Mouse (Mus musculus) kidney, adult 2 months (tissue): ENCODE data around the gene Man2b2. TPM values are rescaled to one million over a fixed set of nuclear protein-coding genes. Genes with fewer than 3 reads are reported as not detected.

Experiments used
- DNase-seq: peaks from one replicate; pipeline ENCODE4 v3.0.0; 2021
- H3K27ac ChIP-seq: fragments of 200-500 bp; 2 replicates; pipeline ENCODE4 v1.5.1; 2012; ENCODE audit warnings: low read depth, low read length, control low read depth, inconsistent platforms; ENCODE audit not compliant: insufficient read depth
- H3K27me3 ChIP-seq: fragments of 200-500 bp; replicated peaks from 2 replicates; pipeline ENCODE4 v1.6.1; 2012; ENCODE audit warnings: mild to moderate bottlenecking, moderate library complexity, low read length, inconsistent platforms; ENCODE audit not compliant: control insufficient read depth, insufficient read depth
- H3K36me3 ChIP-seq: fragments of 200-500 bp; 2 replicates; pipeline ENCODE4 v1.6.1; 2012; ENCODE audit warnings: mild to moderate bottlenecking, moderate library complexity, low read length, inconsistent platforms; ENCODE audit not compliant: control insufficient read depth, insufficient read depth
- H3K4me1 ChIP-seq: fragments of 200-500 bp; 2 replicates; pipeline ENCODE4 v1.6.1; 2011; ENCODE audit warnings: low read length; ENCODE audit not compliant: control insufficient read depth, insufficient read depth
- H3K4me3 ChIP-seq: fragments of 200-500 bp; 2 replicates; pipeline ENCODE4 v1.5.1; 2011; ENCODE audit warnings: mild to moderate bottlenecking, low read depth, low read length, control low read depth; ENCODE audit not compliant: insufficient read depth
- CTCF ChIP-seq: fragments of 200-500 bp; conservative IDR thresholded peaks from 2 replicates; pipeline ENCODE4 v1.5.1; 2011; ENCODE audit warnings: low read depth, mild to moderate bottlenecking, control low read depth, low read length, moderate library complexity, mixed read lengths; ENCODE audit not compliant: insufficient read depth, insufficient read length
- POLR2A ChIP-seq: fragments of 200-500 bp; IDR thresholded peaks from one replicate; pipeline ENCODE4 v1.6.1; 2011; ENCODE audit warnings: low read depth, low read length, control low read depth
- WGBS: fragments of 180-500 bp; shearing (Covaris S2); methylation state at CpG from one replicate; pipeline ENCODE4 v1.1.7; 2018; 5-methylcytosine and 5-hydroxymethylcytosine counted together
- polyA plus RNA-seq: library from polyadenylated mRNA; depleted of rRNA; stranded (reverse); fragments of >200 nt; gene quantifications from 2 replicates; pipeline ENCODE4 v1.2.3, GENCODE M21; 2012; rRNA removed

Man2b2 gene
- polyA plus RNA-seq, 1 experiment, result 97.4 TPM

DNA sequence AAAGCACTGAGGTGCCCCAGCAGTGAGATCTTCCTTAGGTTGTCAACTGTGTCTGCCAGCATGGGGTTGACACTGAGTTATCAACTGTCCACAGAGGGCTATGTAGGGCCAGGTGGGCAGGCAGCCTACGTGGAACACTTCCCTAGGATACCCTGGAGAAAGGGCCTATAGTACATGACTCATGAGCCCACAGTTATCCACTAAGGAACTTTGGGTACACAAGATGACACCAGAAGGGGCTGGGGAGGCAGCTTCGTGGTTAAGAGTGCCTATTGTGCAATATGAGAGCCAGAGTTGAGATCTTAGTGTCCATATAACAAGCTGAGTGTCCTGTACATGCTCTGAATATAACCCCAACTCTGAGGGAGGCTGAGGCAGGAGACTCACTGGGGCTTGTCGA, 60.9 kb downstream of the Man2b2 start:
- Histone ChIP-seq H3K4me1 (no peaks in the 10 kb centered on the region), H3K4me3 (no peak overlapping the region), H3K36me3 (no peaks in the 10 kb centered on the region), H3K27me3 (no peaks in the 10 kb centered on the region), H3K27ac (no peak overlapping the region)
- no peak for TF ChIP-seq CTCF
- no peak for TF ChIP-seq POLR2A
- WGBS, result 70% methylated on average over 3 of the region's 3 CpGs
- DNase-seq, result no peak

DNA sequence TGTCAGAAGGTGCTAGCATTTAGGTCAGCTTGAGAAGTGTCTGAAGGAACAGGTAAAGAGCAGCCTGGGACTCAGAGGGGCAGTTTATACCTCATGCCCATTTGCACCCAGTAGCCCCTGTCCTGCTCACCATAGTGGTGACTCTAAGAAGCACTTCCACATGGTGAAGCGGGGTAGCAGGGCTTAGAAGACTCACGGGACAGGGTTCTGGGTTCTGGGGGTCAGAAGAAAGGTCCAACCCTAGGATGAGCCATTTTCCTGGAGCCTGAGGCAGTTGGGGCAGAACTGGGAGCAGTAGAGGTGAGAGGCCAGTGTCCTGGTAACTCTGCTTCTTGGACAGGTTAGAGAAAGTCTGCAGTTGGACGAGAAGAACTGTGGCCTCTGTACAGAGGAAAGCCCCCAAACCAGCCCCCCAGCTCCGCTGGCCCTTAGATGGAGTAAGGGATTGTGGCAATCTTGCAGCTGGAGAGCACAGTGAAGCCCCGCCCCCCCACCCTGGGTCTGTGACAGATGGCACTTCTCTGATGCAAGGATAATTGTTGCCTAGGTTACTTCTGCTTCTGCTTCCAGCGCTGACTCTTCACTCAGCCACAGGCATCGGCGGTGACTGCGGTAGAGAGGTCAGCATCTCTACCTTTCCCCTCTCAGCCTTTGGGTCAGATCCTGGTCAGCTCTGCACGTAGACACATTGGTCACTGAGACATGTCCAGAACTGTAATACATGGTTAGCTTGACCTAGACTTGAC, 63.3 kb downstream of the Man2b2 start:
- WGBS, result 39% methylated on average over 10 of the region's 10 CpGs
- no peaks in the 10 kb centered on the region for H3K27me3 ChIP-seq
- no peak overlapping the region for H3K27ac ChIP-seq
- no peak for DNase-seq
- no peaks in the 10 kb centered on the region for H3K36me3 ChIP-seq
- H3K4me1 ChIP-seq, result no peaks in the 10 kb centered on the region
- no peak overlapping the region for H3K4me3 ChIP-seq
- TF ChIP-seq POLR2A (no peak), CTCF (no peak)

DNA sequence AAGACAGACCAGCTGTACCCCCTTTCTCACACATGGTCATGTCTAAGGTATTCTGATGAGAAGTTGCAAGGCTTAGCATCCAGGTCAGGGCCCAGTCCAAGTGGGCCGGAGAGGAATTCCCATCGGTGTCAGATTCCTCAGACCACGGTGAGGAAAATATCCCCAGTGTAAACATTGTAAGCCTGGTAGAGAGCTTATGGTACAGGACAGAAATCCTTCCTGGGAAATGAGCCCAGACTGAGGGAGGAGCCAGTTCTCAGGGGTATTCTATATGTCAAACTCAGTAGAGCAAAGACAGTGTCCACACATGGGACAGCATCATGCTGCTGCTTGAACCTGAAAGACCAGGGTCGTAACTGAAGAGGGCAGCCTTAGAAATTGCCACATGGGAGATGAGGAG, 70.6 kb downstream of the Man2b2 start:
- no peak overlapping the region for H3K27ac ChIP-seq
- TF ChIP-seq POLR2A, result no peak
- TF ChIP-seq CTCF, result no peak
- no peak overlapping the region for H3K4me3 ChIP-seq
- no peaks in the 10 kb centered on the region for H3K27me3 ChIP-seq
- H3K36me3 ChIP-seq, result no peaks in the 10 kb centered on the region
- no peaks in the 10 kb centered on the region for H3K4me1 ChIP-seq
- DNase-seq, result no peak
- WGBS, result 50% methylated on average over 4 of the region's 4 CpGs

DNA sequence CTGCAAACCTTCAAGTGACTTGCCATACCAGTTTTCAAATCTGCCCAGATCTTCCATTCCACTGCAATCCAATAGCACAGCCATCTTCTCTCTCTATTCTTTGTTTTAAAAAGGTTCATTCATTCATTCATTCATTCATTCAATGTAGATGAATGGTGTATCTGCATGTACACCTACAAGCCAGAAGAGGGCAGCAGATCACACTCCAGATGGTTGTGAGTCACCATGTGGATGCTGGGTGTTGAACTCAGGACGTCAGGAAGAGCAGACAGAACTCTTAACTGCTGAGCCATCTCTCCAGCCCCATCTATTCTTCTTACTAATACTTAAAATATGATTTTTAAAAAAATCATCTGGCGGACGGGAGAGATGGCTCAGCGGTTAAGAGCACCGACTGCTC, 73.4 kb downstream of the Man2b2 start:
- Histone ChIP-seq H3K4me3 (no peak overlapping the region), H3K27ac (no peak overlapping the region), H3K27me3 (no peaks in the 10 kb centered on the region), H3K4me1 (no peaks in the 10 kb centered on the region), H3K36me3 (no peaks in the 10 kb centered on the region)
- TF ChIP-seq POLR2A, result no peak
- TF ChIP-seq CTCF, result peak; percentile 60
- no peak for DNase-seq
- 73% methylated on average over 5 of the region's 5 CpGs for WGBS

Other genes starting within 250 kb of the Man2b2 start
- 45.2 and 50.0 TPM in 2 replicates for gene Tbc1d14, start 237.4 kb downstream of the Man2b2 start, polyA plus RNA-seq
- 22.1 and 23.1 TPM in 2 replicates for gene D5Ertd579e, start 134.6 kb downstream of the Man2b2 start, polyA plus RNA-seq
- gene Bloc1s4, start 82.0 kb downstream of the Man2b2 start, polyA plus RNA-seq, result 15.8 and 21.1 TPM in 2 replicates
- 90.9 and 114 TPM in 2 replicates for gene Mrfap1, start 33.9 kb downstream of the Man2b2 start, polyA plus RNA-seq
- gene Ppp2r2c, start 37.9 kb upstream of the Man2b2 start, polyA plus RNA-seq, result 0.34 and 0.58 TPM in 2 replicates
- 18.8 and 20.0 TPM in 2 replicates for gene Wfs1, start 158.6 kb upstream of the Man2b2 start, polyA plus RNA-seq